Mouse (Mus musculus): Measurements from ENCODE around the gene Saysd1.

DNA sequence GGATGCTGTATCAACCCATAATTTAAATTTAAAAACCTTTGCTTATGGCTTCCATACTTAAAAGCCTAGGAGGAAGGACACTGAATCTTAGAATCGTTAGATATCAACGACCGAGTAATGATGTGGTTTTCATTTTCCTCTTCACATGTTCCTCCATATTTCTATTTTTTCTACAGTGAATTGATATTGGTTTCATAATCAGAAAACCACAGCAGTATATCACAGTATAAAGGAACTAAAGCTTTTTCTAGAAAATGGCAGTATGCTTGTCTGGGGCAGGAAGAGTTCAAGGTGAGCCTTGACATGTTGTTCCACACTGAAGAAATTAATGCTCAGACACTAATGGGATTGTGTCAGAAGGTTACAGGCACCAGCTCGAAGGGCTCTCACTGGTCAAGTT, 97.4 kb downstream of the Saysd1 start:
- TF ChIP-seq POLR2A (IDR thresholded peaks at IDR 0.05; ENCODE audit: insufficient read depth, low read depth, low read length) (no peak), EP300 (IDR thresholded peaks at IDR 0.05; ENCODE audit: insufficient read depth, low read depth, low read length) (no peak), CTCF (IDR thresholded peaks at IDR 0.05) (no peak)
